Mouse (Mus musculus): ENCODE measurements around the gene Mbnl2. TPM values are rescaled to one million over a fixed set of nuclear protein-coding genes. Genes with fewer than 3 reads are reported as not detected.

Gene Mbnl2
- total and polyA plus RNA-seq, 3 experiments: 24.4 to 158 (median 70.1) TPM

DNA sequence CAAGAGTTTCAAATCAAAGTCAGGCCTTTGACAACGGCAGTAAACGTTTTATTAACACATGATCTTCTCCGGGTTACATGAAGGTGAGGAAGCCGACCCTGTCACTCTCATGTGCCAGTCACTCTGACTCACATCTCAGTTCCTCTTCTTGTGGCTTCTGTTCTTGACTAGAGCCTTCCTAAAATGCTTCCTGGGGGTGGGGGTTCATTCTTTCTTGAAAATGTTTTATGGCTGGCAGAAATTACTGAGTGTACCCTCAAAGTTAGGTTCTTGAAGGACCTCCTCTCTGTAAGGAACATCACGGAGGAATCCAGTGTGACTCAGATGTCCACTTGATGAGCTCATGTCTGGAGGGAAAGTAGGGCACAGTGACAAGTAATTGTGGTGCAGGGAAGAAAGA is 50.2 kb downstream of the Mbnl2 start:
- Histone ChIP-seq H3K9me3 (replicated peaks) (no peaks in the 10 kb centered on the region), H3K4me3 (ENCODE audit: low read depth, low read length) (no peak overlapping the region), H3K4me1 (ENCODE audit: insufficient read depth, low read depth, low read length) (no peaks in the 10 kb centered on the region), H3K27me3 (ENCODE audit: insufficient read depth, low read length) (no peaks in the 10 kb centered on the region), H3K36me3 (replicated peaks) (peaks cover 47% of the 10 kb centered on the region)
- no peak for DNase-seq (ENCODE audit: low spot score)
- ATAC-seq (ENCODE audit: extremely low read depth, insufficient number of reproducible peaks, low FRiP score, poor library complexity, severe bottlenecking): no peak
- TF ChIP-seq GATA1 (IDR thresholded peaks at IDR 0.05; ENCODE audit: borderline replicate concordance, low read length) (no peak), GATA2 (IDR thresholded peaks at IDR 0.05; ENCODE audit: borderline replicate concordance, low read depth, low read length) (no peak), CTCF (IDR thresholded peaks at IDR 0.05; ENCODE audit: low read depth, low read length) (no peak), TAL1 (conservative IDR thresholded peaks at IDR 0.05; ENCODE audit: low read depth, low read length) (no peak), POLR2AphosphoS5 (IDR thresholded peaks at IDR 0.05; ENCODE audit: insufficient replicate concordance, low read depth, low read length) (no peak)

DNA sequence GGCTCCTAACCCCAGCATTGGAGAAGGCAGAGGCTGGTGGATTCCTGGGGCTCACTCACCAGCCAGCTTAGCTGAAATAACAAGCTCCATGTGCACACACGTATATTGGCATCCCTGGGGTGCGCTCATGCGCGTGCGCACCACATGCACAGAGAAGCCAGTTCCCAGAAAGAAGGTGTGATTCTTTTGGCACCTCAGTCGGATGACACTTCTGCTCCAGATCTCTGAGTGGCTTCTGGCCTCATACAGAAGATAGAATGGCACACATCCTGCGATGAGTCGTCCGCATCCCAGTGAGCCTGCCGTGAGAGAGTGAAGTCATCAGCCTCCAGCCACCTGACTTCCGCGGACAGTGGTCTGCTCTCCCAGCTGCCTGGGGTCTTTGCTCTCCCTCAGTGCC is 55.0 kb downstream of the Mbnl2 start:
- Histone ChIP-seq H3K4me3 (ENCODE audit: low read depth, low read length) (no peak overlapping the region), H3K9me3 (replicated peaks) (no peaks in the 10 kb centered on the region), H3K27me3 (ENCODE audit: insufficient read depth, low read length) (no peaks in the 10 kb centered on the region), H3K36me3 (replicated peaks) (peaks cover 53% of the 10 kb centered on the region), H3K4me1 (ENCODE audit: insufficient read depth, low read depth, low read length) (no peaks in the 10 kb centered on the region)
- TF ChIP-seq CTCF (IDR thresholded peaks at IDR 0.05; ENCODE audit: low read depth, low read length) (no peak), GATA1 (IDR thresholded peaks at IDR 0.05; ENCODE audit: borderline replicate concordance, low read length) (no peak), GATA2 (IDR thresholded peaks at IDR 0.05; ENCODE audit: borderline replicate concordance, low read depth, low read length) (no peak), POLR2AphosphoS5 (IDR thresholded peaks at IDR 0.05; ENCODE audit: insufficient replicate concordance, low read depth, low read length) (no peak), TAL1 (conservative IDR thresholded peaks at IDR 0.05; ENCODE audit: low read depth, low read length) (no peak)
- ATAC-seq (ENCODE audit: extremely low read depth, insufficient number of reproducible peaks, low FRiP score, poor library complexity, severe bottlenecking): no peak
- no peak for DNase-seq (ENCODE audit: low spot score)

DNA sequence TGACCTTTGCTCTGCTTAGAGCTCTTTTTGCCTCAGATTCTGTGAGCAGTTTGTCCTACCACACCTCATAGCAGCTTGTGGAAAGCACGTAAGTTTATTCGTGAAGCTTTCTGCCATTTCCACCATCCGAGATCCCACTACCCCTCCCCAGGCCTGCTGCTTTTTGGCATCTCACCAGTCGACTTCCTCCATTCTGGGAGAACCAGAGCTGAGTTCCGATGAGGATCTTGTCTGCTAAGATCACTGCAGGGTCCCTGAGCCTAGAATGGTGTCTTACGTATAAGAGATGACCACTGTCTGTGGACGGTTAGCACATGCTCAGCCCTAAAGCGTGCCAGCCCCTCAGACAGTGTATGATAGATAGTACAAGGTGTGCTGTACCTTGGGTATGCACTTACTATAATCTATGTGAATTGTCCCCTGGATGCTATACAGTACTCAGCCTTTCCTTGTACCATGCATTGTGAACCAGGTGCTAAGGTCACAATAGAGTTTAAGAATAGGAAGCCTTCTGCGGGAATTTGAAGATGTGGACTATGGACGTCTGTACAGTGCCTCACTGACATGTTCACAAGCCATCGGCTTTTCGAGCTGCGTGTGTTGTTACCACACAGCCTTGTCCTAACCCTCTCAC is 55.5 kb downstream of the Mbnl2 start:
- TF ChIP-seq GATA1 (IDR thresholded peaks at IDR 0.05; ENCODE audit: borderline replicate concordance, low read length): no peak
- no peak for TF ChIP-seq TAL1 (conservative IDR thresholded peaks at IDR 0.05; ENCODE audit: low read depth, low read length)
- TF ChIP-seq GATA2 (IDR thresholded peaks at IDR 0.05; ENCODE audit: borderline replicate concordance, low read depth, low read length): no peak
- no peak for TF ChIP-seq CTCF (IDR thresholded peaks at IDR 0.05; ENCODE audit: low read depth, low read length)
- H3K36me3 ChIP-seq (replicated peaks): peaks cover 48% of the 10 kb centered on the region
- no peak for ATAC-seq (ENCODE audit: extremely low read depth, insufficient number of reproducible peaks, low FRiP score, poor library complexity, severe bottlenecking)
- no peak overlapping the region for H3K4me3 ChIP-seq (ENCODE audit: low read depth, low read length)
- no peaks in the 10 kb centered on the region for H3K9me3 ChIP-seq (replicated peaks)
- H3K4me1 ChIP-seq (ENCODE audit: insufficient read depth, low read depth, low read length): no peaks in the 10 kb centered on the region
- H3K27me3 ChIP-seq (ENCODE audit: insufficient read depth, low read length): no peaks in the 10 kb centered on the region
- DNase-seq (ENCODE audit: low spot score): no peak

DNA sequence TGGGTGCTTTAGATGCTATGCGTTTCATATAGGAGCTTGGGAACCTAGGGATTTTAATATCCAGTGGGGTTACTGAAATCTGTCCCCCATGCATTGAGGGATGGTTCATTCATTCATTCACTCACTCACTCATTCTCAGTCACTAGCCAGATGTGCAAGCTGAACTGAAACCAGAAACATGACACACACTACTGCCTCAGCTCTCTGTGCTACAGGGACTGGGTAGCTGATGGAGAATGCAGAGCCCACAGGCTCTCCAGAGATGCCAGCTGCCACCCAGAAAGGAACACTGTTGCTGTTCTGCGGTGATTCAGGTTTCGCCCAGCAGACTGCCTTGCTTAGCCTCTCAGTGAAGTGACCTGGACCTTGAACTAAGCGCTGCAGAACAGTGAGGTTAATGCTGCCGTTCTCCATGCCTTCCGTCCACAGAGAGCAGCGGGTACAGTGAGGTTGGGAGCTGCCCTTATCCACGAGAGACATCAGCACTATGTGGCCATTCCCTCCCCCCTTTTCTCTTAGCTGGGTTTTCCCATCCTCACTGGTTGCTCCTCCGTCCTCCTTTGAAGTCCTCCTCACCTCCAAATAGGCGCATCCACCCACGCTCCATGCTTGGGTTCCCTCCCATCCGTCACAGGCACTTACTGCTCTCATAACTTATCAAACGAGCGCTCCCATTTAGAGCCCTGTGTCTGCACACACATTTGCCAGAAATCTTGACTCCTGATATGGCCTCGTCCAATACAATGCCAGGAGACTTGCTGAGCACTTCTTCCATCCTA is 58.2 kb downstream of the Mbnl2 start:
- H3K27me3 ChIP-seq (ENCODE audit: insufficient read depth, low read length): no peaks in the 10 kb centered on the region
- no peak for TF ChIP-seq GATA1 (IDR thresholded peaks at IDR 0.05; ENCODE audit: borderline replicate concordance, low read length)
- no peak for TF ChIP-seq POLR2AphosphoS5 (IDR thresholded peaks at IDR 0.05; ENCODE audit: insufficient replicate concordance, low read depth, low read length)
- TF ChIP-seq TAL1 (conservative IDR thresholded peaks at IDR 0.05; ENCODE audit: low read depth, low read length): no peak
- TF ChIP-seq GATA2 (IDR thresholded peaks at IDR 0.05; ENCODE audit: borderline replicate concordance, low read depth, low read length): no peak
- TF ChIP-seq CTCF (IDR thresholded peaks at IDR 0.05; ENCODE audit: low read depth, low read length): no peak
- H3K36me3 ChIP-seq (replicated peaks): peaks cover 49% of the 10 kb centered on the region
- no peaks in the 10 kb centered on the region for H3K9me3 ChIP-seq (replicated peaks)
- no peaks in the 10 kb centered on the region for H3K4me1 ChIP-seq (ENCODE audit: insufficient read depth, low read depth, low read length)
- DNase-seq (ENCODE audit: low spot score) (no peak), ATAC-seq (ENCODE audit: extremely low read depth, insufficient number of reproducible peaks, low FRiP score, poor library complexity, severe bottlenecking) (no peak)
- H3K4me3 ChIP-seq (ENCODE audit: low read depth, low read length): no peak overlapping the region

DNA sequence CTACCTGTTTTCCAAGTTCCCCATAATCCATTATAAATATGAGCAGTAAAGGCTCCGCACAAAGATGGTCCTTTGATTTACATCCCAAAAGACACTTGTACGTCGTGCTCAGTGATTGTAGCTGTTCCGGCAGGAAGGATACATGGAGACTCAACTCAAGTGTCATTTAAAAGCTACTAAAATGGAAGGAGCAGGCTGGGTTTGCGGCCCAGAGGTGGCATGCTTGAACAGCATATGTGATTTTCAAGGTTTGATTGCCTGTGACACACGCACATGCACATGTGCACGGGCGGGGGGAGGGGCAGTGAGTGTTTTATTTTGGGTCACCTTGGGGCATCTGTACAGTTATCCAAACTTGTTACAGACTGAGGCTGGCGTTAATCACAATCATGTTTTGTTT is 59.9 kb downstream of the Mbnl2 start:
- Histone ChIP-seq H3K27me3 (ENCODE audit: insufficient read depth, low read length) (no peaks in the 10 kb centered on the region), H3K4me3 (ENCODE audit: low read depth, low read length) (no peak overlapping the region), H3K9me3 (replicated peaks) (no peaks in the 10 kb centered on the region), H3K36me3 (replicated peaks) (peaks cover 41% of the 10 kb centered on the region), H3K4me1 (ENCODE audit: insufficient read depth, low read depth, low read length) (no peaks in the 10 kb centered on the region)
- ATAC-seq (ENCODE audit: extremely low read depth, insufficient number of reproducible peaks, low FRiP score, poor library complexity, severe bottlenecking) (no peak), DNase-seq (ENCODE audit: low spot score) (no peak)
- no peak for TF ChIP-seq POLR2AphosphoS5 (IDR thresholded peaks at IDR 0.05; ENCODE audit: insufficient replicate concordance, low read depth, low read length)
- no peak for TF ChIP-seq TAL1 (conservative IDR thresholded peaks at IDR 0.05; ENCODE audit: low read depth, low read length)
- no peak for TF ChIP-seq GATA1 (IDR thresholded peaks at IDR 0.05; ENCODE audit: borderline replicate concordance, low read length)
- TF ChIP-seq GATA2 (IDR thresholded peaks at IDR 0.05; ENCODE audit: borderline replicate concordance, low read depth, low read length): no peak
- no peak for TF ChIP-seq CTCF (IDR thresholded peaks at IDR 0.05; ENCODE audit: low read depth, low read length)

DNA sequence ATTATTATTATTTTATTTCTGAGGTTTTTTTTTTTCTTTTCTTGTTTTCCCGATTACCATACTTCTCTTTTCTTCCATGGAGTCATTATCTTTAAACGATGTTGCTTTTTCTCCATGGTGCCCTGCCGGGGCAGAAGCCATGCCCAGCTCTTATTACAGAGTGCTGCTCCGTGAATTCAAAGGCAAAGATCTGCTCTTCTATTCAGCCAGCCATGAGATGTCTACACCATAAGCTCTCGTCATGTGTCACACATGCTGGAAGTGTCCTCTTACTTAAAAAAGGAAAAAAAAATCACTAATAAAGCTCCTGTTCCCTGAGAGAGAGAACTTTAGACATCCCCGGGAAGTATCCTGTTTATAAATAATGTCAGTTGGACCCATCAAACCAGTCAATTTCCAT is 60.4 kb downstream of the Mbnl2 start:
- TF ChIP-seq POLR2AphosphoS5 (IDR thresholded peaks at IDR 0.05; ENCODE audit: insufficient replicate concordance, low read depth, low read length): no peak
- TF ChIP-seq GATA2 (IDR thresholded peaks at IDR 0.05; ENCODE audit: borderline replicate concordance, low read depth, low read length): no peak
- TF ChIP-seq TAL1 (conservative IDR thresholded peaks at IDR 0.05; ENCODE audit: low read depth, low read length): no peak
- no peak overlapping the region for H3K4me3 ChIP-seq (ENCODE audit: low read depth, low read length)
- H3K36me3 ChIP-seq (replicated peaks): peaks cover 36% of the 10 kb centered on the region
- H3K4me1 ChIP-seq (ENCODE audit: insufficient read depth, low read depth, low read length): no peaks in the 10 kb centered on the region
- ATAC-seq (ENCODE audit: extremely low read depth, insufficient number of reproducible peaks, low FRiP score, poor library complexity, severe bottlenecking) (no peak), DNase-seq (ENCODE audit: low spot score) (no peak)
- no peaks in the 10 kb centered on the region for H3K27me3 ChIP-seq (ENCODE audit: insufficient read depth, low read length)
- H3K9me3 ChIP-seq (replicated peaks): no peaks in the 10 kb centered on the region

All from G1E (cell line).